Mouse (Mus musculus): ENCODE data around the gene Kctd6. TPM values are rescaled to one million over a fixed set of nuclear protein-coding genes. Genes with fewer than 3 reads are reported as not detected.

Kctd6 gene
- polyA plus RNA-seq, 1 experiment from 2014 or later = 10.0 TPM

DNA sequence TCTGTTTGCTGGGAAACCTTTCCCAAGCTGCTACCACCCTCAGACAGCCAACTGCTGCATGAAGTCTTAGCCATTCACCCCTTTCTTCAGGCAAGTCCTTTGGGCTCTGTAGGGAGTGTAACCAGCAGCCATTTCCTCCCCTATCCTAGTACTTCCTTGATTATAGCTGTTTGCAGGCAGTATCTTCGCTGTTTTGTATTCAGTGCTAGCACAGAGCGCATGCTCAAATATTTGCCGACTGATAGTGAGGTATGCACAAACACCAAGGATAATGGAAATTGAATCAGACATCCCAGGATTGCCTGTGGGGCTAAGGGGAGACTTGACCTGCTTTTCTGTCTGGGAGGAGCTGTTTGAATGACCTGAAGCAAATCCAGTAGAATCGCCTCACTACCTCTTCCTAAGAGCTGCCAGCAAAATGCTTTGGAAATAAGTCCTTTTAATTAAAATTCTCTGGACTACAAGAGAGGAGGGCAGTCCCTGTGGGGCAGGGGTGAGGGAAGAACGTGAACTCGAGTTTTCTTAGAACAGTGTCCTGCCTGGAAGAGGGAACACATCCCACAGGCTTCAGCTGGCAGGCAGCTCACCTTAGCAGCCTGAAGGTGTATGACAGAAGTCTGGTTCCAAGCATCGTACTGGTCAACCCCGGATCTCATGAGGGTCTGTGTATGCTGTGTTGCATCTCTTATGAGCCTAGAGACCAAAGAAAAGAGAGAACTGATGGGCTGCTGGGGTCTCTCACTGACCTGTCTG lies 29.4 kb downstream of the Kctd6 start:
- WGBS (ENCODE audit: insufficient replicate concordance) = 53% methylated on average over 8 of the region's 8 CpGs
- Histone ChIP-seq H3K4me2 (ENCODE audit: low read depth, low read length) (no peak overlapping the region), H3K27me3 (ENCODE audit: insufficient read depth, low read length) (no peaks in the 10 kb centered on the region), H3K27ac (ENCODE audit: low read depth) (peak overlapping the region; percentile 91), H3K9me3 (ENCODE audit: low read length) (no peaks in the 10 kb centered on the region), H3K4me1 (ENCODE audit: insufficient read depth) (peaks cover 9% of the 10 kb centered on the region; the same call in 1 of the 2 replicates), H3K36me3 (replicated peaks; ENCODE audit: insufficient read depth, low read length) (0 out of 2 replicates have a peak, but pooled peaks cover 3% of the 10 kb centered on the region), H3K4me3 (ENCODE audit: low read depth, low read length) (no peak overlapping the region), H3K9ac (replicated peaks) (peak overlapping the region; percentile 46; the same call in 1 of the 2 replicates)
- DNase-seq (peak; percentile 15), ATAC-seq (no peak)
- TF ChIP-seq EP300 (IDR thresholded peaks at IDR 0.05; ENCODE audit: low read depth) (no peak), CTCF (IDR thresholded peaks at IDR 0.05; ENCODE audit: low read depth) (no peak)

DNA sequence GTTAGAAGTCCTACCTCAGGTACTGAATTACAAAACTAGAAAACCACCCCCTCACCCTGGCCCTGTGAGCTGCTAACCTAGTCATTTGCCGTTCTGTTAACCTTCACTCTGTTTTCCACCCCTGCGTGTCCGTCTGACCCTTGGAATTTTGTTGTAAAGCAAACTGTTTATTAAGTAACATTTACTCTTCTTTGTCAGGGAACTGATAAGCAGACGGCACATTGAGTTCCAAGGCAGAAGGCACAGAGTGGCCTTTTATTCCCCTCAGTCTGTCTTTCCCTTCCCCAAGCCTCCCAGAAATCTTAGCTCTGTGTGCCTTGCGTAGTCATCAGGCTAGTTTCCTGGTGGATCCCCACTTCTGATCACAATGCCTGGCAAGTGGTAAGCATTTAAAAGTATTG lies 30.3 kb downstream of the Kctd6 start:
- peak; percentile 95 for TF ChIP-seq EP300 (IDR thresholded peaks at IDR 0.05; ENCODE audit: low read depth)
- no peak for TF ChIP-seq CTCF (IDR thresholded peaks at IDR 0.05; ENCODE audit: low read depth)
- no peak overlapping the region for H3K4me3 ChIP-seq (ENCODE audit: low read depth, low read length)
- H3K36me3 ChIP-seq (replicated peaks; ENCODE audit: insufficient read depth, low read length) = no peaks in the 10 kb centered on the region; the same call in 1 of the 2 replicates
- H3K9ac ChIP-seq (replicated peaks) = no peak overlapping the region
- DNase-seq (peak; percentile 51), ATAC-seq (peak; percentile 94)
- H3K4me1 ChIP-seq (ENCODE audit: insufficient read depth) = peaks cover 9% of the 10 kb centered on the region; the same call in 1 of the 2 replicates
- 51% methylated on average over 5 of the region's 5 CpGs for WGBS (ENCODE audit: insufficient replicate concordance)
- H3K27ac ChIP-seq (ENCODE audit: low read depth) = peak overlapping the region; percentile 91
- no peaks in the 10 kb centered on the region for H3K9me3 ChIP-seq (ENCODE audit: low read length)
- H3K27me3 ChIP-seq (ENCODE audit: insufficient read depth, low read length) = no peaks in the 10 kb centered on the region
- no peak overlapping the region for H3K4me2 ChIP-seq (ENCODE audit: low read depth, low read length)

DNA sequence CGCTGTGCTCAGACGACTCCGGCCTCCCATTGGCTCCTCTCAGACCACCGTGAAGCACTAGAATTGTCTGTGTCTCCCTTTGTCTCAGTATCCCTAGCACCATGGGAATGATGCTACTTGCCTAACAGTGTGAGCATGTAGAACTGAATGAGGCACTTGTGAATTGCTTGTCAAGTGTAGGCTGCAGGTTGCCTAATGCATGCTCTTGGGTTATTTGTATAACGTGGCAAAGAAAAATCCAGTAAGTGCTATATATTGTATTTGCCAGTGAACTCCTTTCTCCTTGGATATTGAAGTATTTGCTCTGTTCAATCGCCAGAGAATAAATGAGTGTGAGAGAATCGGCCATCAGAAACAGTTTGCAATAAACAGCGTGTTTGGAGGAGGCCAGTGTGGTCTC lies 32.9 kb downstream of the Kctd6 start:
- peaks cover 2% of the 10 kb centered on the region for H3K36me3 ChIP-seq (replicated peaks; ENCODE audit: insufficient read depth, low read length)
- no peak for ATAC-seq
- no peak overlapping the region for H3K9ac ChIP-seq (replicated peaks)
- H3K27me3 ChIP-seq (ENCODE audit: insufficient read depth, low read length) = no peaks in the 10 kb centered on the region
- no peak for TF ChIP-seq CTCF (IDR thresholded peaks at IDR 0.05; ENCODE audit: low read depth)
- TF ChIP-seq EP300 (IDR thresholded peaks at IDR 0.05; ENCODE audit: low read depth) = no peak
- H3K4me2 ChIP-seq (ENCODE audit: low read depth, low read length) = no peak overlapping the region
- DNase-seq = no peak
- H3K27ac ChIP-seq (ENCODE audit: low read depth) = peak overlapping the region; percentile 91
- 81% methylated on average over 8 of the region's 8 CpGs for WGBS (ENCODE audit: insufficient replicate concordance)
- H3K4me3 ChIP-seq (ENCODE audit: low read depth, low read length) = no peak overlapping the region
- H3K4me1 ChIP-seq (ENCODE audit: insufficient read depth) = peaks cover 9% of the 10 kb centered on the region; the same call in 1 of the 2 replicates
- no peaks in the 10 kb centered on the region for H3K9me3 ChIP-seq (ENCODE audit: low read length)

DNA sequence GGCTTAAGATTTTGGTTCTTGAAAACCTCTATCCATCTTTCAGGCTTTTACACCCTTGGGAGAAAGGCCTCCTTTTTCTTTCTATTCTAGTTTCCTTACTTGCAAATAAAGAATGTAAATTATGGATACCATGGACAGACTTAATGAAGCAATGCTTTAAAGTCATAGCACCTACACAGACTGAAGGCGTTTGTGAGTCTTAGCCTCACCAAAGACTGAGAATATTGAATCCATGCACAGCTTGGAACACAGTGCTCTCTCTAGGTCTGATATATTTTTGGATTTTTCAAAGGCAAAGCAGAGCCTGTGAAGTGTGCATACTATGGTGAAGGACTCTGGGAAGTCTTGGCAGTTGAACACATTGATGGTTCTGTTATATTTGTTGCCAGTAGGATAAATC lies 35.3 kb downstream of the Kctd6 start:
- Histone ChIP-seq H3K9ac (replicated peaks) (no peak overlapping the region), H3K27ac (ENCODE audit: low read depth) (no peak overlapping the region), H3K4me2 (ENCODE audit: low read depth, low read length) (no peak overlapping the region), H3K4me1 (ENCODE audit: insufficient read depth) (no peaks in the 10 kb centered on the region), H3K36me3 (replicated peaks; ENCODE audit: insufficient read depth, low read length) (peaks cover 2% of the 10 kb centered on the region), H3K27me3 (ENCODE audit: insufficient read depth, low read length) (no peaks in the 10 kb centered on the region), H3K4me3 (ENCODE audit: low read depth, low read length) (no peak overlapping the region), H3K9me3 (ENCODE audit: low read length) (no peaks in the 10 kb centered on the region)
- no peak for ATAC-seq
- TF ChIP-seq CTCF (IDR thresholded peaks at IDR 0.05; ENCODE audit: low read depth) (no peak), EP300 (IDR thresholded peaks at IDR 0.05; ENCODE audit: low read depth) (no peak)
- DNase-seq = no peak
- WGBS (ENCODE audit: insufficient replicate concordance) = 80% methylated on average over 1 of the region's 1 CpGs

DNA sequence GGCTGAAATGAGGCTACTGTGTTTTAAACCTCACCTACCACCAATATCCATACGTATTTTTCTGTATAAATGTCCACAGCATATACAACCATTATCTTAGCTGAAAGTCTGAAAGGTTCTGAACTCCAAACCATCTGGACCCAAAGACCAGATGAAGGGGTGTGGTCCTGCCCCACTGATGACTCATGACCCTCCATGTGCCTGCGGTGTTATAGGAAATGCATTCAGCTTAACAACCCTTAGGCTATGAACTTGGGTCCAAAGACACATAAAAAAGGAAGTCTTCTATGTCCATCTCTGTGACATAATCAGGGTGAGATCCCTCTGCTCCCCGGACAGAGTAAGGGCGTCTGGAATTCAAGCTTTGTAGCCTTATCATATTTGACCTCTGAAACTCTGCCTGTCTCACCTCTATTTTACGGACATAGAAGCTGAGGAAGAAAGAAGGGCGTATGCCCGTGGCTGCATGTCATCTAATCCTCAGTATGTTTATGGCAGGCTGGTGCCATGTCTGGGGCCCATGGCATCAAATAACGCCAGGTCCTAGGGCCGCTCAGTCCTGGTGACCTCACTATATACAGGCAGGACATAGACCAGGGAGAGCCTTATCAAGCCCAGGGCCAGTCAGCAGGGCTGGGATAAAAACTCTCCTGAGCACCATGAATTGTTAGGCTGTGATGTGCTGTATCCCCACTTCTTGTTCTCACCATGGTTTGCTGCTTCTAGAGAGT lies 36.4 kb downstream of the Kctd6 start:
- H3K4me2 ChIP-seq (ENCODE audit: low read depth, low read length) = no peak overlapping the region
- TF ChIP-seq EP300 (IDR thresholded peaks at IDR 0.05; ENCODE audit: low read depth) (no peak), CTCF (IDR thresholded peaks at IDR 0.05; ENCODE audit: low read depth) (no peak)
- 67% methylated on average over 9 of the region's 9 CpGs for WGBS (ENCODE audit: insufficient replicate concordance)
- no peaks in the 10 kb centered on the region for H3K4me1 ChIP-seq (ENCODE audit: insufficient read depth)
- no peaks in the 10 kb centered on the region for H3K9me3 ChIP-seq (ENCODE audit: low read length)
- no peak overlapping the region for H3K4me3 ChIP-seq (ENCODE audit: low read depth, low read length)
- H3K27me3 ChIP-seq (ENCODE audit: insufficient read depth, low read length) = no peaks in the 10 kb centered on the region
- ATAC-seq (no peak), DNase-seq (no peak)
- H3K27ac ChIP-seq (ENCODE audit: low read depth) = 0 out of 2 replicates have a peak overlapping the region, but pooled peaks have one; percentile 24
- peaks cover 2% of the 10 kb centered on the region for H3K36me3 ChIP-seq (replicated peaks; ENCODE audit: insufficient read depth, low read length)
- no peak overlapping the region for H3K9ac ChIP-seq (replicated peaks)

DNA sequence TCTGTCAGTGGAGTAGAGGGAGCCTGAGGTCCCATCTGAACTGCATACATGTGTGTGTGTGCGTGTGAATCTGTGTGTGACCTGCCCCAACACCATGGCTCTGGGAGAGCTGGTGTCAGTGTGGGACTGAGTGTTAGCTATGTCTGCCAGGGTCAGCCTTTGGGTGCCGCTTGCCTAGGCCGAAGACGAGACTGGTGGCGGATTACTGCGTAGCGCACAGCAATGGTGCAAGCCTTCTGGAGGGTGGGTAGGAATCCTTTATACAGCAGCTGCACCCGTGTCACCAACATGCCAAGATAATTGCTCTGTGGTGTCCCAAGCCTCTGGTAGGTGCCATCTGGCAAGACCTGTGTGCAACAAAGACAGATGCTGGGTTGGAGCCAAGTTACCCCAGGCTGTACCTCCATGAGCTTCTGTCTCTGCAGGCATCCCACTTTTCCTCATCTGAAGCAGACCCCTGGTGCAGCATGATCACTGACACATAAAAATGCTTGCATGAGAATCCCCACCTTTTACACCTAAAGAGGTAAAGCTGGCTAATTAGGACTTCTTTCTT lies 37.5 kb downstream of the Kctd6 start:
- Histone ChIP-seq H3K4me3 (ENCODE audit: low read depth, low read length) (no peak overlapping the region), H3K4me1 (ENCODE audit: insufficient read depth) (no peaks in the 10 kb centered on the region), H3K27ac (ENCODE audit: low read depth) (no peak overlapping the region), H3K27me3 (ENCODE audit: insufficient read depth, low read length) (no peaks in the 10 kb centered on the region), H3K9me3 (ENCODE audit: low read length) (no peaks in the 10 kb centered on the region), H3K4me2 (ENCODE audit: low read depth, low read length) (no peak overlapping the region), H3K36me3 (replicated peaks; ENCODE audit: insufficient read depth, low read length) (peaks cover 2% of the 10 kb centered on the region), H3K9ac (replicated peaks) (no peak overlapping the region)
- ATAC-seq (no peak), DNase-seq (no peak)
- 81% methylated on average over 8 of the region's 8 CpGs for WGBS (ENCODE audit: insufficient replicate concordance)
- TF ChIP-seq EP300 (IDR thresholded peaks at IDR 0.05; ENCODE audit: low read depth) (no peak), CTCF (IDR thresholded peaks at IDR 0.05; ENCODE audit: low read depth) (no peak)
